Mouse (Mus musculus) neural tube, embryonic 15.5 days (tissue): Measurements from ENCODE around the gene Col5a1. TPM values are rescaled to one million over a fixed set of nuclear protein-coding genes. Genes with fewer than 3 reads are reported as not detected.

ENCODE experiments used
- ATAC-seq: fragments of 200-750 bp; cut with Nextera tagmentation; 2 replicates; pipeline ENCODE4 v1.8.0; 2017; ENCODE audit warnings: mild to moderate bottlenecking, moderate TSS enrichment, moderate library complexity; ENCODE audit not compliant: low FRiP score
- H3K27ac ChIP-seq: fragments of 300-500 bp; sonication (generic); replicated peaks from 2 replicates; pipeline ENCODE4 v1.5.1; 2015; ENCODE audit warnings: mild to moderate bottlenecking, inconsistent platforms
- H3K27me3 ChIP-seq: fragments of 300-500 bp; sonication (generic); replicated peaks from 2 replicates; pipeline ENCODE4 v1.6.1; 2015; ENCODE audit warnings: inconsistent platforms
- H3K36me3 ChIP-seq: fragments of 300-500 bp; sonication (generic); 2 replicates; pipeline ENCODE4 v1.6.1; 2015; ENCODE audit warnings: inconsistent platforms
- H3K4me1 ChIP-seq: fragments of 300-500 bp; sonication (generic); 2 replicates; pipeline ENCODE4 v1.6.1; 2015; ENCODE audit warnings: inconsistent platforms
- H3K4me2 ChIP-seq: fragments of 300-500 bp; sonication (generic); 2 replicates; pipeline ENCODE4 v1.6.1; 2015; ENCODE audit warnings: inconsistent platforms, mild to moderate bottlenecking, moderate library complexity
- H3K4me3 ChIP-seq: fragments of 300-500 bp; sonication (generic); replicated peaks from 2 replicates; pipeline ENCODE4 v1.5.1; 2015; ENCODE audit warnings: mild to moderate bottlenecking, inconsistent platforms
- H3K9ac ChIP-seq: fragments of 300-500 bp; sonication (generic); replicated peaks from 2 replicates; pipeline ENCODE4 v1.6.1; 2015; ENCODE audit warnings: mild to moderate bottlenecking, inconsistent platforms
- H3K9me3 ChIP-seq: fragments of 300-500 bp; sonication (generic); replicated peaks from 2 replicates; pipeline ENCODE4 v1.6.1; 2016; ENCODE audit warnings: inconsistent platforms
- WGBS: fragments of 180-500 bp; shearing (Covaris S2); methylation state at CpG from one replicate; pipeline ENCODE4 v1.1.7; 2015; ENCODE audit warnings: mixed read lengths; 5-methylcytosine and 5-hydroxymethylcytosine counted together
- polyA plus RNA-seq: library from polyadenylated mRNA; unstranded; fragments of >200 nt; fragmentation: Nextera tagmentation; extraction: Ambion mirVana; gene quantifications from 2 replicates; pipeline ENCODE4 v1.2.1, GENCODE M21; 2015

Gene Col5a1
- polyA plus RNA-seq, 1 experiment from 2014 or later, result 21.5 TPM

GRCm38 (mm10) chr2:27924463-27924862, 38.2 kb downstream of the Col5a1 start:
- no peak overlapping the region for H3K9ac ChIP-seq
- H3K4me1 ChIP-seq, result no peaks in the 10 kb centered on the region
- 88% methylated on average over 3 of the region's 3 CpGs for WGBS
- H3K9me3 ChIP-seq, result no peaks in the 10 kb centered on the region
- H3K27me3 ChIP-seq, result no peaks in the 10 kb centered on the region
- H3K4me3 ChIP-seq, result no peak overlapping the region
- no peak for ATAC-seq
- no peak overlapping the region for H3K27ac ChIP-seq
- no peaks in the 10 kb centered on the region for H3K36me3 ChIP-seq
- no peak overlapping the region for H3K4me2 ChIP-seq

DNA sequence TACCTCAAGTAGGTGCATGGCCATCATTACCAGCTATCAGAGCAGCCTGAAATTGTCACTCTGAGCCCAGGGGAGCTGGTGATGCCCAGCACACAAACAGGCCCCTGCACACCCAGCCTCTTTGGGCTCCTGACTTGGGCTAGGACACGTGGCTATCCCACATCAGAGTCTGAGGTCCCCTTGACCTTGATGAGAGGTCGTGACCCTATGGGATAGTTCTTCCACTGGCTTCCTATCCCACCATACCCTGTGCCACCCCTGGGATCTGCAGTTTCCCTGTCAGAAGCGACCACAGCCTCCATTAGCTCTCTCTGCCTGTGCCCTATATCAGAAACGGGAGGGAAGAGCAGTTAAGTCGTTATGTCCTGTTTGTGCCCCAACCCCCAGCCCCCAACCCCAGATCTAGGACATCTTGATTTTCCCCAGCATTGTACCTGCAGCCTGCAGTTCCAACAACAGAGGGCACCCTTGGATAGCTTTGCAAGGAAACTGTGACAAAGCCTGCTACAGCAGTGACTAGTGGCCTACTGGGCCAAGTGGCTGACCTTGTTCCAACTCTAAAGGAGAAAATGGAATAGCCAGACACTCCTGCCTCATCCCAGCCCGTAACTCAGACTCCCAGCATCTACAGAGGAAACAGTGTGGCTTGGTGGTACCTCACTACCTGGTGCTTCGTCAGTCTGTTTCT, 40.4 kb downstream of the Col5a1 start:
- Histone ChIP-seq H3K4me1 (no peaks in the 10 kb centered on the region; the same call in 1 of the 2 replicates), H3K27me3 (no peaks in the 10 kb centered on the region), H3K27ac (no peak overlapping the region), H3K4me3 (no peak overlapping the region), H3K4me2 (no peak overlapping the region), H3K9ac (no peak overlapping the region), H3K36me3 (no peaks in the 10 kb centered on the region), H3K9me3 (no peaks in the 10 kb centered on the region)
- ATAC-seq, result no peak; the same call in 1 of the 2 replicates
- 42% methylated on average over 7 of the region's 7 CpGs for WGBS

GRCm38 (mm10) chr2:27930471-27931015, 44.3 kb downstream of the Col5a1 start:
- H3K36me3 ChIP-seq, result no peaks in the 10 kb centered on the region
- H3K4me2 ChIP-seq, result no peak overlapping the region
- WGBS, result 88% methylated on average over 5 of the region's 5 CpGs
- no peak overlapping the region for H3K9ac ChIP-seq
- peaks cover 3% of the 10 kb centered on the region; the same call in 1 of the 2 replicates for H3K27me3 ChIP-seq
- H3K4me3 ChIP-seq, result no peak overlapping the region
- ATAC-seq, result no peak
- no peaks in the 10 kb centered on the region for H3K9me3 ChIP-seq
- H3K4me1 ChIP-seq, result peaks cover 22% of the 10 kb centered on the region
- H3K27ac ChIP-seq, result no peak overlapping the region

DNA sequence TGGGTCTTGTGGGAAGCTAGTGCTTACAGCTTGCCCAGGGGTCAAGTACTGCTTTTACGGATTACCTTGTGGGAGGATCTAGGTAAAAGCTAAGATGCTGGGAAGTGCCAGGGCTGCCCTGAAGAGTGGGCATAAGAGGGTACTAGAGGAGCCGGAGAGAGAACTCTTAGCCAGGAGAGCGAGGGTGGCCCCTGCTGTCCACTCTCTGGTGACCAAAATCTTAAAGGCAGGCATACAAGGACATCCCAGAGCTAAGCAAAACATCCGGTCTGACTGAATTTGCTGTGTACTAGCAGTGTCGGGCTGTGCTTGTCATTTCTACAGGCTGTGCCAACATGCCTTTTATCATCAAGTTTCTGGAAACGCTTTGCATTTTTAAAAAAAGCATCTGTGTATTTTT, 44.9 kb downstream of the Col5a1 start:
- Histone ChIP-seq H3K27ac (0 out of 2 replicates have a peak overlapping the region, but pooled peaks have one; percentile 30), H3K4me2 (no peak overlapping the region), H3K36me3 (no peaks in the 10 kb centered on the region), H3K9ac (no peak overlapping the region), H3K4me1 (peaks cover 22% of the 10 kb centered on the region), H3K9me3 (no peaks in the 10 kb centered on the region), H3K4me3 (no peak overlapping the region), H3K27me3 (peaks cover 3% of the 10 kb centered on the region; the same call in 1 of the 2 replicates)
- WGBS, result 87% methylated on average over 6 of the region's 6 CpGs
- ATAC-seq, result no peak

DNA sequence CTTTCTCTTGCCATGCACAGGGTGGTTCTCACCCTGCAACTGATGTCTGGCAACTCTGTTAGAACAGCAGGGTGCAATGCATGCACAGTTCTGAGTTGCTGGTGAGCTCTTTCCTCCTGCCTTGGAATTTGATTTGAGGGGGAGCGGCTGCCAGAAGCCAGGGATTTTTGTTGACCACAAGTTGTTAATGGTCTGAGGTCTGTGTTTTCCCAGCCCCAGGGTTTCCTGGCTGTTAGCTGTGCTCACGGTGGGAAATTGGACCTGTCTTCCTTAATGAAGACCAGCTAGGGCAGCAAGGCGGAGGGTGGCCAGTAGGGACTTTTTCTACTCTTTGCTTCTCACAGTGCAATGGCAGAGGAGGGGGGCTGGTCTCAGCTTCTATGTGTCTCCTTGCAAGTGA, 45.7 kb downstream of the Col5a1 start:
- no peak for ATAC-seq

GRCm38 (mm10) chr2:27934269-27934668, 48.0 kb downstream of the Col5a1 start:
- Histone ChIP-seq H3K4me1 (peaks cover 33% of the 10 kb centered on the region), H3K9ac (no peak overlapping the region), H3K27me3 (peaks cover 3% of the 10 kb centered on the region; the same call in 1 of the 2 replicates), H3K4me2 (no peak overlapping the region), H3K9me3 (no peaks in the 10 kb centered on the region), H3K27ac (0 out of 2 replicates have a peak overlapping the region, but pooled peaks have one; percentile 18), H3K36me3 (no peaks in the 10 kb centered on the region), H3K4me3 (no peak overlapping the region)
- ATAC-seq, result no peak
- 47% methylated on average over 11 of the region's 11 CpGs for WGBS

More for the DNA sequence above, 45.7 kb downstream of the Col5a1 start:
- Histone ChIP-seq H3K27me3 (peaks cover 3% of the 10 kb centered on the region; the same call in 1 of the 2 replicates), H3K9ac (no peak overlapping the region), H3K4me1 (peaks cover 31% of the 10 kb centered on the region), H3K4me3 (no peak overlapping the region), H3K36me3 (no peaks in the 10 kb centered on the region), H3K9me3 (no peaks in the 10 kb centered on the region), H3K27ac (0 out of 2 replicates have a peak overlapping the region, but pooled peaks have one; percentile 30), H3K4me2 (no peak overlapping the region)
- WGBS, result 43% methylated on average over 3 of the region's 3 CpGs

DNA sequence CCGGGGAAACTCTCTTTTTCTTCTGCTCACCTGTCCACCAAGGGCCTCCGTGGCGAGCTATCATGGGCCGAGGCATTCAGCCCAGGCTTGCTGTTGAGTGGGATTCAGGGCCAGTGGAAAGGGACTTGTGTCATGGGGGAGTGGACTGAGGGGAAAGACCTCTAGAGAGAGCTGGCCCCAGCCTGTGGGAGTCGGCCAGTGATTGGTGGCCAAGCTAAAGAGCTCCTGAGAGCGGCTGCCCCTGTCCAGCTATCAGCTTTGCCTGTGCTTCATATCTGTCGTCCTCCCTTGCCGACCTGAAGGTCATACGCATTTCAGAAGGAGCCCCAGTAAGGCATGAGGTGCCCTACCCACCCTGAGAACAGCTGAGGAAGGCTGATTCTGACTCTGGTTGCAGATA, 48.6 kb downstream of the Col5a1 start:
- no peaks in the 10 kb centered on the region for H3K36me3 ChIP-seq
- no peak for ATAC-seq
- WGBS, result 89% methylated on average over 9 of the region's 9 CpGs
- H3K4me2 ChIP-seq, result no peak overlapping the region
- peaks cover 33% of the 10 kb centered on the region for H3K4me1 ChIP-seq
- H3K9ac ChIP-seq, result no peak overlapping the region
- H3K4me3 ChIP-seq, result no peak overlapping the region
- H3K27ac ChIP-seq, result 0 out of 2 replicates have a peak overlapping the region, but pooled peaks have one; percentile 18
- H3K9me3 ChIP-seq, result no peaks in the 10 kb centered on the region
- H3K27me3 ChIP-seq, result peaks cover 3% of the 10 kb centered on the region; the same call in 1 of the 2 replicates

GRCm38 (mm10) chr2:27935441-27935840, 49.2 kb downstream of the Col5a1 start:
- no peak overlapping the region for H3K27ac ChIP-seq

DNA sequence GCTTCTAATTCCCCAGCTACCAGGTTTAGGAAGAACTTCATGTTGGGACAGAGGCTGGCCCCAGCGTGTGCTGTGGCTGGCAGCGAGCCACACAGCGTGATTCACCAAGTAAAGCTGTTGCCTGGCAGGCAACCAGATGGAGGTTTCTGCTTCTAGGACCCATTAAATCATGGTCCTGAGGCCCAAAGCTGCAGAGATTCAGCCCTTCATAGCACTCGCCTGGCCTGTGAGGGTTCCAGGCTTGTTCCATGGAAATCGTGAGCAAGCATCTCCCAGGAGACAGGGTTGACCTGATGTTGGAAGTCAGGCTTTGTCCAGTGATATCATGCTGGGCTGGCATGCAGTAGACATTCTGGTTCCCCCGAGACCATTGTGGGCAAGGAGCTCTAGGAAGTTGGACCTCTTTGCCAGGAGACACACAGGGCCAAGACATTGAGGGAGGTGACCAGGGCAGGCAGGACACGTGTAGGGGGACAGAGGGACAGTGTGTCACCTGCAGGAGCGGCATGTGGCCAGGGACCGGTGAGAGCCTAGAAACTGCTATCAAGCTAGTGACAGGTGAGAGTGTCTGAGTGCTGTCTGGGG, 50.5 kb downstream of the Col5a1 start:
- Histone ChIP-seq H3K9ac (no peak overlapping the region), H3K36me3 (no peaks in the 10 kb centered on the region), H3K4me3 (no peak overlapping the region), H3K9me3 (no peaks in the 10 kb centered on the region), H3K27me3 (peaks cover 3% of the 10 kb centered on the region; the same call in 1 of the 2 replicates), H3K4me2 (no peak overlapping the region), H3K4me1 (peaks cover 39% of the 10 kb centered on the region), H3K27ac (no peak overlapping the region)
- ATAC-seq, result peak; percentile 50; the same call in 1 of the 2 replicates
- WGBS, result 60% methylated on average over 9 of the region's 9 CpGs

More at GRCm38 (mm10) chr2:27935441-27935840, 49.2 kb downstream of the Col5a1 start:
- Histone ChIP-seq H3K4me3 (no peak overlapping the region), H3K27me3 (peaks cover 3% of the 10 kb centered on the region; the same call in 1 of the 2 replicates), H3K36me3 (no peaks in the 10 kb centered on the region), H3K9me3 (no peaks in the 10 kb centered on the region), H3K9ac (no peak overlapping the region), H3K4me2 (no peak overlapping the region), H3K4me1 (peaks cover 39% of the 10 kb centered on the region)
- 96% methylated on average over 2 of the region's 2 CpGs for WGBS
- no peak for ATAC-seq

DNA sequence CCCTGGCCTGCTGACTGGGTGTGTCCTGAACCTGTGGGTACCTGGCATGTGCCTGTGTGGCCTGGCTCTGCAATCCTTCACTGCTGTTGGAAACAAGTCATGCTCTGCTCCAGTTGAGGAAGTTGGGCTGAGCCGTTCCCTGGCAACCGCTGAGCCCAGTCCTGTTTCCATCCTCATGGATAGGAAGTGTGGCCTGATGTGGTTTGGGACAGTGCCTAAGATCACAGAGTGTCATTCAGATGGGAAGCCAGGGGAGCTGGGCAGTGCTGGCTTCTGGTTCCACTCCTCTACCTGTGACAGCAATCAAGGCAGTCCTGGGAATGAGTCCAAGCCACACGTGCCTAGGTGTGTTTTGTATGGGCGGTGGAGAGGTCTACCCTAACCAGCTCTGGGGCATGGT, 53.2 kb downstream of the Col5a1 start:
- Histone ChIP-seq H3K9me3 (no peaks in the 10 kb centered on the region), H3K27me3 (peaks cover 3% of the 10 kb centered on the region; the same call in 1 of the 2 replicates), H3K4me3 (no peak overlapping the region), H3K4me2 (no peak overlapping the region), H3K27ac (0 out of 2 replicates have a peak overlapping the region, but pooled peaks have one; percentile 18), H3K36me3 (no peaks in the 10 kb centered on the region), H3K4me1 (peaks cover 24% of the 10 kb centered on the region), H3K9ac (no peak overlapping the region)
- WGBS, result 88% methylated on average over 4 of the region's 4 CpGs
- ATAC-seq, result no peak

DNA sequence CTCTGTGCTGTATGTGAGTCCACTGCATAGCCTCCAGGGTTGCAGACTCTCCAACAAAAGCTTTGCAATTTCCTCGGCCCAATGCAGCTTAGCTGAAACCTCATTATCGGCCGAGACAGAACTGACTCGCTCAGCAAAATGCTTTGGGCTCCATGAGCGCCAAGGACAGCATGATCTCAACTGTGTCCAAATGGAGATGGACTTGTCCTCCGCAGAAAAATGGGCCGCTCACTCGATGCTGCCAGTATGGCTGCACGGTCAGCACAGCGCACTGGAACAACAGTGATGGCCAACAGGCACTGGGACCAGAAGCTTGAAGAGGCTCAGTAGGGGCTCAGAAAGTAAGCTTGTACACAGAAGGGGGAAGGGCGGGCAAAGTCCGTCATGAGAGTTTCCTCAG, 53.9 kb downstream of the Col5a1 start:
- Histone ChIP-seq H3K36me3 (no peaks in the 10 kb centered on the region), H3K9ac (no peak overlapping the region), H3K4me3 (no peak overlapping the region), H3K27me3 (peaks cover 2% of the 10 kb centered on the region; the same call in 1 of the 2 replicates), H3K9me3 (no peaks in the 10 kb centered on the region), H3K4me2 (no peak overlapping the region), H3K27ac (0 out of 2 replicates have a peak overlapping the region, but pooled peaks have one; percentile 37), H3K4me1 (peaks cover 18% of the 10 kb centered on the region)
- 84% methylated on average over 12 of the region's 12 CpGs for WGBS
- no peak for ATAC-seq
